Mouse (Mus musculus): ENCODE results near the gene Cfap46.

GRCm38 (mm10) chr7:139591311-139591710 lies 92.3 kb downstream of the Cfap46 start:
- TF ChIP-seq CTCF (IDR thresholded peaks at IDR 0.05; ENCODE audit: control insufficient read depth, insufficient read depth, low read length) (no peak), POLR2A (IDR thresholded peaks at IDR 0.05; ENCODE audit: borderline replicate concordance, control insufficient read depth, low read depth, low read length) (no peak)
